Mouse (Mus musculus) lung, postnatal 4 days (tissue): ENCODE results near the gene Med17.
"Not testable (repeated sequence)": the region's sequence is repeated elsewhere in the genome, so short reads cannot be mapped to it uniquely, and the experiment has no call there.

Experiments used
- DNase-seq, 2 experiments: peaks; one replicate each; pipeline ENCODE4 v3.0.0; 2021

Med17 gene

DNA sequence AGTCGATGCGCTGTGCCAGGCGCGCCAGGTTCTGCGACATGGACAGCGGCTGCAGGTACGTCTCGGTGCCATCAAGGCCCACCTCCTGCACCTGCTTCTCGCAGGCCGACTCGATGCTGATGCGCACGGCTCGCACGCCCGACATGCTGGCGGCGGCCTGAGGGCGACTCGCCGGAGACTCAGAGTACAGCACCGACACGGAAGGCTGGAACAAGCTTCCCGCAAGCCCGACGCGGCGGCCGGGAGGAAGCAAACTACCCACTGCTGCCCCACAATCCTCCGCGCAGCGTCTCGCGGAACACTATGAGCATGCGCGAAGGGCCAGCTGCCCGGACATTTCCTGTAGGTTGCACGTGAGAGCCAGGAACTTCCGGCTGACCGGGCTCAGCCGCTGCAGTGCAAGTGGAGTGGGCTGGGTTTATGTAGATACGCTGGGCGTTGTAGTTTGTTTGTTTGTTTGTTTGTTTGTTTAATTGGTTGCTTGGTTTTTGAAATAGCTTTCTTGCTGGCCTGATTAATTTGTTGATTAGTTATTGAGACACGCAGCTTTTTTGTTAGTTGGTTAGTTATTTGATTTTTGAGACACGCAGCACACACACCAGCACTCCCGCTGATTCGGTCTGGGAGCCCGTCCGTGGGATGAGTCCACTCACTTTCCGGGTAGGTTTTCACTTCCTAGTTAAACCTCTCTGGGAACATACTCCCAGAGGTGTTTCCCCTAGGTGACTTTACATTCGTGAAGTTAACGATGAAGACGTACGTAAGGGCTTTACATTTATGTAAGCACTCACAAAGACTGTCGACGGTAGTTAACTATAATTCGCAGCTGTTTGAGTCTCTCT is at the start of gene Med17:
TSS of gene Med17 (minus strand) at position 283 of the 842 bp plus-strand sequence.
- peak; percentile 95 for DNase-seq

DNA sequence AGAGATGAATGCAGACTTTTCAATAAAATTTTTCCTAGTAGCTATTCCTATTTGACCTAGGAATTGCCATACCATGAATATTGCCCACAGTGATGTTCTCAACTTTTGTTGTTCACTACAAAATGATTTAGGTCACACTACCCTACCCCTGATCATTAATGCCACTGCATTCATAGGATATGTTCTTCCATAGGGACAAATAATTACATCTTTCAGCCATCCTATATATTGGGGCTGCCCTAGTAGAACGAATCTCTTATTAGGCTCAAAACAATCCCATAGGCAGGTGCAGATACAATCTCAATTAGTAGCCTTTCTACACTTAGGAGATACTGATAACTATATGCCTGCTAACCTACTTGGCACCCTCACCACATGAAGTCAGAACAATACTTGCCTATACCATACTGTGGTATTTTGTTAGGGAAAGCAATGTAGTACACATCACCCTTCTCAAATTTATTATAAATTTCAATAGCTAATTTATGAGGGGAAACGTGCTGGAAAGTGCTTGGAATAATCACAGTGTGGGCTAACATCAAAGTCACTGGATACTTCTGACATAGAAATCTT is 38.5 kb upstream of the Med17 start:
- DNase-seq = no peak

DNA sequence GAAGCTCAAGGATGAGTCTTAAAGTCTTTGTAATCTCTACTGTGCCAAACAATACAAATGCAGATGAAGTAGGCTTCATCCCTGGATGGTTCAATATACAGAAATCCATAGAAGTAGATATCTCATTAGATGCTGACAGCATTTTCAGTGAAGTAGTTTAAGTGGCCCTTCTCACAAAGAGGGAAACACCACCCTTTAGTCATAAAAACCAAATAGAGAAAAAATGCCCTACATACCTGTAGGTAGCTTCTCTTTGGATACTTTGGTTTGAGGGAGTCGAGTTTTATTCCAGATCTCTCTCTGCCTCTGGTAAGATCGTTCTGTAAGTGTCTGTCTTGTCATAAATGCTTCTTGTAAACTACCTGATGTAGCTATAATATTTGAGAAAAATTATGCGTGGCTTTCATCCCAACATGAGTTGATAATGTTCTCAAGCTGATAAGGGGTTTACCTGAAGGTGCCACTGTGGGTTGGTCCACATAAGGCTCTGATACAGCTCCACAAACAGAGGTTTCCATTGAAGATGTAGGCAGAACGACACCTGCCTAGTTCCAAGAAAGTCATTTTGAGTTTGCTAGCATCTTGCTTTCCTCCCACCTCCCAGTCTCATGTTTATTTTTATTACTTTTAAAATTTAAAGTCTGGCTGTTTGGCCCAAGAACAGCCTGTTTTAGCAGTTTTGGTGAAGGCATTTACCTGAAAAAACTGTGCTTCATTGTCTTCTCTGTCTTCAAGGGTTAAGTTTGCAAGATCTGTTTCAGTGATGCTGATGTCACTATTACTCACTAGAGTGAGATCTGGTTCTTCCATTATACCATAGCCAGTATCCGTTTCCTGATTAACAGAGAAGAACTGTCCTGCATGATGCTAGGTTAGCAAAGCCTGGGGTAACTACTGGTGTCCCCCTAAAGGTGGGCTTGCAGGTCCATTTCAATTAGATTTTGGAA is 37.8 kb upstream of the Med17 start:
- no peak for DNase-seq

GRCm38 (mm10) chr9:15316296-15316695 is 36.6 kb upstream of the Med17 start:
- not testable (repeated sequence) for DNase-seq

GRCm38 (mm10) chr9:15314619-15315018 is 34.9 kb upstream of the Med17 start:
- DNase-seq = no peak

DNA sequence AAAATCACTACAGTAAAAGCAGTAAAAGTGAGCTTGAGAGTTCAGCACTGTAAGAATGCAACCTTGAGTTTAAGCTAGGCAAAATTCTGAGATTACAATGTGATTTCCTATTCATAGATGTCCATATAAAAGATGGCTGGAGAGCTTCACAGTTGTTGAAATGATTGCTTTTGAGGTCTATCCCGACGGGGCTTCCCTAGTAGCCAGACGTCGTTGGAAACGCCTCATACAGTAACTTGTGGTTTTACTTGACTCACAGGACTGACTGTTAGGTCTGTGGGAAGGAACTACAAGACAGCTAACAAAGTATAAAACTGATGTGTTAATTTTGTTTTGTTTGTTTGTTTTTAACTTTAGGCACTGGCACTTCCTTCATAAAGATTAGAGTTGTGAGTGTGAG is 33.9 kb upstream of the Med17 start:
- DNase-seq = no peak

DNA sequence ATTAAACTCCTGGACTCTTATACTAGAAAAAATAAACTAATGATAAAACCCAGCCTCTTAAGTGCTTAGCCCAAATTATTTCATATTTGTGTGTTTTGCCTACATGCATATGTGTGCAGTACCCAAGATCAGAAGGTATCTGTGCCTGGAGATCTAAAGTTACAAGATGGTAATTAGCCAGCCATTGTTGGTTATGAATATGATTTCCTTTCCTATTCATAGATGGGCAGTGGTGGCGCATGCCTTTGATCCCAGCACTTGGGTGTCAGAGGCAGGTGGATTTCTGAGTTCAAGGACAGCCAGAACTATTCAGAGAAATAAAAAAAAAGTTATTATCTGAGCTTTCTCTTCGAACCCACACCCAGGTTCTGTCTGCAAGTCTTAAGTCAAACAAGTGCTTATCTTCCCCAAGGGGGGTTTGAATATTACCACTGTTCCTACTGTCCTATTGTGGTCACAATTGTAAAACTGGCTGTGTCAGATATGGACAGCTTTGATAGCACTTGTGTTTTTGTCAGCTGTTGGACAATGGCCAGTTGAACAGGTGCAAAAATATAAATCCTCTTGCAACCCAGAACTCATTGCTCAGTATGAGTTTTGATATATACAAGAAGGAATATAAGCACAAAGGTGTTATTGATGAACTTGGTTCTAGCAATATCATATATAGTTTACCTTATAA is 32.5 kb upstream of the Med17 start:
- DNase-seq = no peak

- DNase-seq = no peak
These were observed 30.4 kb upstream of the Med17 start for GRCm38 (mm10) chr9:15310179-15310578.

DNA sequence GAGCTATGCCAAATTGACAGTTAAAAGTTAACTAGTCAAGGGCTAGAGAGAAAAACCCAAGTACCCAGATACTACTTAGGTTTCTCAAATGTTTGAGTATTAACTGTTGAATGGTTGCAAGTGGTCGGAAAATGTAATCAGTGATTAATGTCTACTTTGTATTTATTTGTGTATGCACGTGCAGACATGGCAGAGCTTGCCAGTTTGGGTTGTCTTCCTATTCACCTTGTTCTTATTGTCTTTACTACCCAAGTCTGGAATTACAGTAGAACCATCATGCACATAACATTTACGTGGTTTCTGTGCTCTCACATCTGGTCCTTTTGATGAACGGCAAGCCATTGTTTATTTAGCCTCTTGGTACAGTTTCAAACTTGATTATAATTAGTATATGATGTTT is 29.7 kb upstream of the Med17 start:
- DNase-seq = no peak

DNA sequence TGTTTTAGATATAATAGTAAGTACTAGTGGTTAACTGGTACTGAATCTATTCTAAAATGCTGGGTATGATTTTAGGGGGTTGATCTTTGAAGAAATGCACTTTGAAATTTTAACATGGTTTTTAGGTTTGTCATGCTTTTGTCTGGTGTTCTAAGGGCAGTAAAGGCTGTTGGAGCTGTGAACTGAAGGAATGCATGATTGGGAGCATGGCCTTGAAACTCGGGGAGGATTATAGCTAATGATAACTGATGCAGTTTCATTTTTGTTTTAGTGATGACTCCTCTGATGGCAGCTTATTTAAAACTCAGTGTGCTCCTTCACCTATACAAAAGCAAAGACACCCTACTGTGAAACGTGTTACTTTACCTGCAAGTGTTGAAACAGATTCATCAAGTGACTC is 28.5 kb upstream of the Med17 start:
- no peak for DNase-seq

GRCm38 (mm10) chr9:15307257-15307656 is 27.5 kb upstream of the Med17 start:
- no peak for DNase-seq

DNA sequence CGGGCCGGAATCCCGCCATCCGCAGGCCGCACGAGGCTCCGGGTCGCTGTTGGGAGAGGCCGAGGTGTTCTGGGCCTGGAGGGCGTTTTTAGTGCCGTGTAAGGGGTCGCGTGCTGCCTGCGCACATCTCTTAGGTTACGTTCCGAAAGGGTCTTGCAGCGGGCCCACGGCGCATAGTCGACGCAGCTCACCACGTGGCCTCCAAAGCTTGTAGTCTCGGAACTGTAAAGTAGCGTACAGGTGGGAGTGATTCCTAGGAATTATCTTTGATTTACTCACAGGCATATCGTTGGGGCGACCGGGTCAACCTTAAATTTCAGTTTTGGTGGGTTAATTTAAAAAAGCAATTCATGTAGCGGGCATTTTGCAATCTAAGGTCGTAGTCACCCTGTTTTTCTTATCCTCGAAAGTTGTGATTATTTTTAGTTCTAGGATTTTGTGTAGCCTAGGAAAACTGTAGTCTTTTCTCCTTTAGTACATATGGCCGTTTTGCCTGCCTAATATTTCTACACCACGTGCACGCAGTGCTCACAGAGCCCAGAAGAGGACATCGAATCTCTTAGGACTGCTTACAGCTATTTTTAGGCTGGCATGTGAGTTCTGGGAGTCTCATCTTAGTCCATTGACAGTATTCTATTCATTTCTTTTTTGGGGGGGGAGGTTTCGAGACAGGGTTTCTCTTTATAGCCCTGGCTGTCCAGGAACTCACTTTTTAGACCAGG is 26.8 kb upstream of the Med17 start, which contains the start of gene 4931406C07Rik:
TSS of gene 4931406C07Rik (minus strand) at position 51 of the 722 bp plus-strand sequence.
- DNase-seq = no peak

- DNase-seq = peak; percentile 98 to 99
These were observed 26.0 kb upstream of the Med17 start, which contains the start of gene Taf1d for GRCm38 (mm10) chr9:15305503-15306397. TSS of gene Taf1d (plus strand) at chr9:15306214.

GRCm38 (mm10) chr9:15302881-15303280 is 23.1 kb upstream of the Med17 start:
- no peak for DNase-seq

GRCm38 (mm10) chr9:15302006-15302405 is 22.3 kb upstream of the Med17 start:
- DNase-seq = not testable (repeated sequence)

- DNase-seq = peak; percentile 51 to 54
These were observed 21.7 kb upstream of the Med17 start for GRCm38 (mm10) chr9:15301399-15301798.

DNA sequence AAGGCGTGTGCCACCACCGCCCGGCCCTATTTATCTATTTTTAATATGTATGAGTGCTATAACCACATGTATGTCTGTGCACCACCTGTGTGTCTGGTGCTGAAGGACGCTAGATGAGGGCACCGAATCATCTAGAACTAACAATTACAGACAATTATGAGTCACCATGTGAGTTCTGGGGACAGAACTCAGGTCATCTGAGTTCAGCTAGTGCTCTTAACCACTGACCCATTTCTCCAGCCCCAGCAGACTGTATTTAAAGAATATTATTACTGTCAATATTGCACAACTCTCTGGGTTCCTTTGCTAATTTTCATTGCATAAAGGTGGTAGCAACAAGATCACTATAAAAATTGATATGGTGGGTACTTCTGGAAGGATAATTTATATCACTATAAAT is 20.3 kb upstream of the Med17 start:
- DNase-seq = no peak

GRCm38 (mm10) chr9:15298451-15298850 is 18.7 kb upstream of the Med17 start:
- no peak for DNase-seq

- DNase-seq = no peak
These were observed 17.4 kb upstream of the Med17 start for GRCm38 (mm10) chr9:15297112-15297511.

DNA sequence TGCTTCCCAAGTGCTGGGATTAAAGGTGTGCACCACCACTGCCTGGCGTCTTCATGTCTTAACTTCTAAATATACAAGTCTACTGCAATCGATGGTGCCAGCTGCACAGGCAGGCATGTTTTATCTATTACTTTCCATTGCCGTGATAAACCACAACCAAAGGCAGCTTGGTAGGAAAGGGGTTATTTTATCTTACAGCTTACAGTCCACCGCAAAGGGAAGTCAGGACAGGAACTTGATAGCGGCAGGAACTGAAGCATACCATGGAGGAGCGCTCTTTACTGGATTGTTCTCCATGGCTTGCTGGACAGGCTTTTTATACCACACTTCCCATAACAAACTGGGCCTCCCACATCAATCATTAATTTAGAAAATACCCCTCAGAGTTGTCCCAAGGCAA is 9.5 kb upstream of the Med17 start:
- DNase-seq = no peak

GRCm38 (mm10) chr9:15288402-15288801 is 8.7 kb upstream of the Med17 start:
- DNase-seq = no peak
